Mouse (Mus musculus) lung, postnatal 0 days (tissue): ENCODE data around the gene Osbpl11.

ENCODE experiments used
- CTCF ChIP-seq: IDR thresholded peaks from 2 replicates; pipeline ENCODE4 v1.5.1; 2016; ENCODE audit warnings: antibody characterized with exemption, mild to moderate bottlenecking
- EP300 ChIP-seq: IDR thresholded peaks from 2 replicates; pipeline ENCODE4 v1.6.1; 2016; ENCODE audit warnings: antibody characterized with exemption, mild to moderate bottlenecking, control low read depth

- TF ChIP-seq CTCF, result no peak
- TF ChIP-seq EP300, result no peak
Measured at GRCm38 (mm10) chr16:33163330-33164090, 21.4 kb upstream of the Osbpl11 start.
